Mouse (Mus musculus) kidney, postnatal 36 days (tissue): Measurements from ENCODE around the gene Kcng4.

Experiments used
- DNase-seq, 2 experiments: peaks; one replicate each; pipeline ENCODE4 v3.0.0; 2021 to 2022; ENCODE audit warnings: mixed read lengths in 2 of 2

The Kcng4 gene

DNA sequence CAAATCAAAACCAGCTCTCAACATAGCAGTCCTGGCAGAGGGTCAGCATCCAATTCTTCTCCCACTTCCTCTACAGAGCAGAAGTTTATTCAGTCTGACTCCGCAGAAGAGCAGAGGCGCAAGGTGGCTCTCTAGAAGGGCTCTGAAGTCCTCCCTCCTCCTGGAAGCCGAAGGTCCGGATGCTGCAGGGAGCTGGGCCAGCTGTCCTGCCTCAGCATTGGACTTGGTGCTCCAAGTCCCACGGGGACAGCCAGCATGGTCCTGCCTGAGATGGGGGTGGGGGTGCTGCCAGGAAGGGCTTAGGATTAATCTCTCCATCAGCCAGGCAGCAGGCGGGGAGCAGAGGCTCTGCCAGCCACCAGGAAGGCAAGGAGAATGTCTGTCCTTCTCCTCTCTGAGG, at the start of gene Kcng4:
Gene Kcng4, minus strand, starts transcription at position 303 of the 400 bp plus-strand sequence.
- DNase-seq = peak in 1 of 2 experiments; percentile 41

GRCm38 (mm10) chr8:119679184-119679583, 43.7 kb upstream of the Kcng4 start:
- DNase-seq = no peak

GRCm38 (mm10) chr8:119678138-119678843, 42.8 kb upstream of the Kcng4 start:
- DNase-seq = peak; percentile 32 to 54

- DNase-seq = peak; percentile 92 to 96
These were observed 40.9 kb upstream of the Kcng4 start for GRCm38 (mm10) chr8:119676389-119676788.

- no peak for DNase-seq
These were observed 40.0 kb upstream of the Kcng4 start for GRCm38 (mm10) chr8:119675457-119675856.

DNA sequence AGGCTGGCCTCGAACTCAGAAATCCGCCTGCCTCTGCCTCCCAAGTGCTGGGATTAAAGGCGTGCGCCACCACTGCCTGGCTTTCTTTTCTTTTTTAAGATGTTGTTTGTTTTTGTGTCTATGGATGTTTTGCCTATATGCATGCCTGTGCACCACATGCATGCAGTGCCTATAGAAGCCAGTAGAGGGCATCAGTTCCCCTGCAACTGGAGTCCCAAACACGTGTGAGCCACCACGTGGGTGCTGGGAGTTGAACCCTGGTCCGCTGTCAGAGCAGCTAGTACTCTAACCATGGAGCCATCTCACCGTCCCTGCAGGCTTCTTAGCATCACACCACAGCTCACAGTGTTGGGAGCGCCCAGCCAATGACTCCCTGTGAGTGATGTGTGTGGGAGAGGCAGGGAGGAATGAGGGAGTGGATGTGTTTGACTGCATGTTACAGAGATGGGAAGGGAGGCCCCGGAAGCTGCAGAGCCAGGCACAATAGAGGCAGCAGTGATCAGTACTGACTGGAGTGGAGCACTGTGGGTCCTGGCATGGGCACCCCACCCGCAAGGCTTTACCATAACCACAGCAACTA, 38.6 kb upstream of the Kcng4 start:
- no peak for DNase-seq

DNA sequence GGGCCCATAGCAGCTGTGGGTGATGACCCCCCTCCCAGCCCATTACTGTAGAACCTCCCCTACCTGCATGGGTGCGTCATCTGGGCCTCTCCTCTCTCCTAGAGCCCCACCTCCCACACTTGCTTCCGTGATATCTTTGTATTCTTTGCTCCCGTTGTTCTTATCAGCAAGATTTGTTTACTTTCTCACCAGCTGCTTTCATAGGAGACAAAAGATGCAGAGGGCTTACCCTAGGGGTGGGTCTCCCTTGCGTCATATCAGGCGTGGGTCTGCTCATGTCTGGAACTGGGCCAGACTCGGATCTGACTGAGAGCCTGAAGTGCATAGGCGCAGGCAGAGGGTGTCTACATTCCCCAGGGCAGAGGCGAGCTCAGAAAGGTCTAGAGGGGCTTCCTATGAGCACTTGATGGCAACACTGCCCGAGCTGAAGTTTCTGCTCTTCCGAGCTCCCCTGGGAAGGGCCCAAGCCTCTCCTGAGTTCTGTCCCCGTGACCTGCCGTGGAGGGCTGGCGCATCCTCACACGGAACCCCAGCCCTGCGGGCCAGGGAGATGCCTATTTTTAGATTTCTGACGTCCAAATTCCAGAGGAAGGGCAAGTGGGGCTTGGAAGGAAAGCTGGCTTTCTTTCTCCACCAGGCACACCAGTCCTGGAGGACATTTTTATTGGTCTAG, 35.1 kb upstream of the Kcng4 start:
- DNase-seq = peak; percentile 59 to 63

DNA sequence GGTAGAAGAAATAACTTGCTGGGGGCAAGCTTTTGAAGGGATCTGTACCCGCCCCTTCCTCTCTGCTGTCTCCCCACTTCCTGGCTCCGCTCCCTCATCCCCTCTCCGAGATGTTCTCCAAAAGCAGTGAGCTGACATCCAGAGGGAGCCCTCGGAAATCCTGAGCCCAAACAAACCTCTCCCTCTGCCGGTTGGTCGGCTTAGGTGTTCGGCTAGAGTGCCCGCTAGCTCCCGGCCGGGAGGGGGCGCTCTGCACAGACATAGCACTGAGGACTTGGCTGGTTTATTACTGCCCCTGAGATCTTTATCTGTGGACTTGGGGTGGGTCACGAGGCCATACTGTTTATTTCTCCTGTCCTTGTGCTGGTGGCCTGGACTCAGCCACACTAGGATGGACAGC, 33.8 kb upstream of the Kcng4 start:
- peak in 1 of 2 experiments; percentile 52 for DNase-seq

DNA sequence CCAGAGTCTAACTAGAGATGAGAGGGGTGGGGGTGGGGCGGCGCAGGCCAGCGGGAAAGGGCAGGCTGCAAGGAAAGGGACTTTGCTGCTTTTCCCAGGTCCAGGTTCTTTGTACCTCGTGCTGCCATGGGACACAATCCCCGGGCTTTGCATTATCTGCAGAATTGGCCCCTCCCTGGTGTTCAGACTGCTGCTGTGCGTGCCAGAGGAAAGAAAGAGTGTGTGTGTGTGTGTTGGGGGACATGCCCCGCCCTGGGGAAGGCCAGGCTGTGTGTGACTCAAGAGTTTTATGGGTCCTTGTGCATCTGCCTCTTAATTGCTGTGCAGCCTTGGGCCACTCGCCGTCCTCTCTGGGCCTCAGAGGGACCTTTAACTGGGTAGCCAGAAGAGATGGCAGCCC, 33.0 kb upstream of the Kcng4 start:
- DNase-seq = no peak

GRCm38 (mm10) chr8:119666219-119666951, 30.9 kb upstream of the Kcng4 start, which contains the start of gene Wfdc1:
Wfdc1 (plus strand) TSS chr8:119666365.
- DNase-seq = peak in 1 of 2 experiments; percentile 32

- peak; percentile 57 to 60 for DNase-seq
These were observed 29.8 kb upstream of the Kcng4 start for GRCm38 (mm10) chr8:119665270-119665669.

GRCm38 (mm10) chr8:119663440-119663839, 28.0 kb upstream of the Kcng4 start:
- DNase-seq = peak in 1 of 2 experiments; percentile 25

- peak; percentile 44 to 66 for DNase-seq
These were observed 26.4 kb upstream of the Kcng4 start for GRCm38 (mm10) chr8:119661892-119662291.

- DNase-seq = peak; percentile 83 to 85
These were observed 25.6 kb upstream of the Kcng4 start for GRCm38 (mm10) chr8:119661081-119661480.

DNA sequence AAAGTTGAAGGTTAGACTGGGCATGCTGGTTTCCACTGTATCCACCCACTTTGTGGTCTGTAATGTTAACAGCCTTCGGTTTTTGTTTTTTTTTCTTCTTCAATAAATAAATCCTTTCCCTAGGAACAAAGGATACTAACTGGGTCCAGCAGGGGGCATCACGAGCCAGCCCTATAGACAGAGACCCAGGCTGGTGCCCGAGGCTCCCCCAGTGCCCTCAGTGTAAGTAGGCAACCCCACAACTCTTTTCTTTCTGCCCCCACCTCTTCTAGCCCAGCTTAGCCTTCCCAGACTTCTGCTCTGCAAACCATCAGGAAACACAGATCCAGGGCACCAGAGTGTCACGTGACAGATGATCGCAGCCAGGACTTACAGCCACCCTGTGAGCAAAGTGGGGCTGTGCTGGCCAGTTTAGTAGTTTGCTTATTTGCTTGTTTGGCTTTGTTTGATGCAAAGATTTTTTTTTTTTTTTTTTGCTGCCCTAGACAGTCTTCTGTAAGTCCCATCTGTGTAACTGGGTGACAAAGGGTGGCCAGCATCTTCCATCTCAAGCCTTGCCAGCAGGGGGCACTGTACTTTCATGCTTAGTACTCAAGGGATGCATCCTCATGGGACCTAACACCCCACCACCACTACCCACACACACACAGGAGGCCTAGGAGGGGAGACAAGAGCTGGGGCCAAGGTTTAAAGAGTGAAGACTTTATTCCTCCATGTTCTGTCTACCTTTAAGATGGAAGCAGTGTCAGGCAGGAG, 21.4 kb upstream of the Kcng4 start:
- DNase-seq = peak in 1 of 2 experiments; percentile 74

DNA sequence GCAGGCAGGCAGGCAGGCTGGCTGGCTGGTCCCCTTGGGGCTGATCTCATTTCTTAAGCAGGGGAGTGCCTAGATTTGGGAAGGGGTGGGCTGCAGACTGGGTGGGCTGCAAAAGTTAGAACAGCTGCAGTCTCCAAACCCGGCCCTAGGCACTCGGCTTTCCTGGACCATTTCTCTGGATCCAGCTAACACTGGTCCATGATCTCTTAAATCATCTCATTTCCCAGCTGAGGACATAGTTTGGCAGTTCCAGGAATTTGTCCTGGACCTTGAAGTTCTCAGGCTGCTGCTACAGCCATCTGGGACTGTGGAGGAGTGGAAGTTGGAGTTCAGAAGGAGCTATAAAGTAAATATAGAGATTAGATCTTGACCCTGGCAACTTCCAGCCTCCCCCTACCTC, 15.8 kb upstream of the Kcng4 start:
- DNase-seq = no peak

- no peak for DNase-seq
These were observed 11.4 kb upstream of the Kcng4 start for GRCm38 (mm10) chr8:119646846-119647245.

- DNase-seq = no peak
These were observed 10.7 kb upstream of the Kcng4 start for GRCm38 (mm10) chr8:119646197-119646596.

- DNase-seq = no peak
These were observed 9.6 kb upstream of the Kcng4 start for GRCm38 (mm10) chr8:119644981-119645597.

GRCm38 (mm10) chr8:119644429-119644960, 9.0 kb upstream of the Kcng4 start:
- DNase-seq = no peak

DNA sequence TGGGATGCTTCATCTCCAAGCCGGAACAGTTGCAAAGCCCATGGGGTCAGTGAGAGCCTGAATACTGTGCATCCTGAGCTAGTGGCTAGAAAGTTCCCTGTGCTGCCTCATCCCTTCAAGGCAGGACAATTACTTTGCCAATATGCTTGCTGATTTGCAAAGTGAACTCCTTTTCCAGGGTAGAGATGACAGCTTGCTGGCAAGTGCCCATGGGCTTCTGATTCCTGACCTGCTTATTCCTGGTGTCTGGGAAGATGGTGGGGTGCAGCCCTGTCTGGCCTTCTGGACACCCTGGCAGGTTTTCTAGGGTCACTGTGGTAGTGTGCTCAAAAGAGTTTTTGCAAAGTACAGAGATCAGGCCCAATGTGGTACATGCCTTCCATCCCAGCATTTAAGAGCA, 7.5 kb upstream of the Kcng4 start:
- no peak for DNase-seq

DNA sequence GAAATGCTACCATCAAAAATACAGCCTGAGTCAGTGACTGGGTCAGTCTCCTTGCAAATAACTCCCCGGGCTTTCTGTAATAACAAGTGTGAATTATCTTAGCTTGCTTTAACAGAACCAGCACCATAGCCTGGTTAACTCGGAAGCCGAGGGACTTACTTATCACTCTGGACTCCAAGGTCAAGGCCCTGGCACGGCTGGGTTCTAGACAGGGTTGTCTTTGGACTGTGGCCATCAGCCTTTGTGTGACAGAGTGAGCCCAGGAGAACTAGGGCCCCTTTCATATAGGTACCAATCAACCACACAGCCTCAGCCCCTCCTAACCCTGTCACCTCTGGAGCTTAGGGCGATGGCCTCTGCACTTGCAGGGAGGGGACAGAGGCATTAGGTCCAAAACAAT, 5.6 kb upstream of the Kcng4 start:
- DNase-seq = no peak
